Mouse (Mus musculus) spleen, postnatal 10 days (tissue): ENCODE measurements around the gene Cpne2.

ENCODE experiments used
- DNase-seq, 2 experiments: peaks; one replicate each; pipeline ENCODE4 v3.0.0; 2021 to 2022; ENCODE audit warnings: low spot score in 2 of 2

The Cpne2 gene

GRCm38 (mm10) chr8:94532873-94533671, at the start of gene Cpne2:
Cpne2 (plus strand) TSS chr8:94532990.
- DNase-seq, result peak; percentile 54 to 66

GRCm38 (mm10) chr8:94485288-94485687, 47.5 kb upstream of the Cpne2 start:
- DNase-seq, result peak in 1 of 2 experiments; percentile 8

DNA sequence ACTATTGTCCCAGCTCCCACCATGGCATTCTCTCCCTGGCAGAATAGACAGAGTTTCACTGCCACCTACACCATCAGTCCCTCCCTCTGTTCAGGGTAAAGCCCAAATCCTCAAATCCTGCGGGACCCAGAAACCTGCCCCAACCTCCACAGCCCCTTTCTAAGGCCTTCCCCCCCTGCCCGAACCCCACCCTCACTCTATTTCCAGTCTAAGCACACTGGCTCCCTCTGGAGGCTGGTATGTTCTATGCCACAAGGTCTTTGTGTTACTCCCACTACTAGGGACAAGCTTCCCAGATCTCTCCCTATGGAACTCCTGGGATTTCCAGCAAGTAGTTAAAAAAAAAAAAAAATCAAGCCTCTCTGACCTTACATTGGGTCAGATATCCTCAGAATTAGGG, 46.9 kb upstream of the Cpne2 start:
- peak in 1 of 2 experiments; percentile 58 for DNase-seq

DNA sequence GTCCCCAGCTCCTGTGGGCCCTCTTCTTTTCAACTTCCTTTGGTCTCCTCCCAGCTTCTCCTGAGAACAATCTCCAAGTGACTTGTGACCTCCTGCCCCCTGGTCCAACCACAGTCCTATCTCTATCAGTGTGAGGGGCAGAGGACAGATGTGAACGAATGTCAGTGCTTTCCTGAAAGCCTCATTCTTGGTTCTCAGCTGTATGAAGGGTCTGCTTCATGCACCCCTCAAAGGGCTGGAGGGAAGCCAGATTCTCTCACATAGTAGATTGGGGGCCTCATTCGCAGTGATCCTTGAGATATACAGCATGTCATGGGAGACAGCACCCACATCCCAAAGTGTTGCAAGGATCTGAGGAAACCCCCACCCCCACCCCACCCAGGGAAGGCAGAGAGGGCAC, 44.8 kb upstream of the Cpne2 start:
- no peak for DNase-seq

- no peak for DNase-seq
Observed at GRCm38 (mm10) chr8:94489809-94490483, 42.8 kb upstream of the Cpne2 start.

GRCm38 (mm10) chr8:94492021-94492681, 40.6 kb upstream of the Cpne2 start:
- peak; percentile 73 to 85 for DNase-seq

DNA sequence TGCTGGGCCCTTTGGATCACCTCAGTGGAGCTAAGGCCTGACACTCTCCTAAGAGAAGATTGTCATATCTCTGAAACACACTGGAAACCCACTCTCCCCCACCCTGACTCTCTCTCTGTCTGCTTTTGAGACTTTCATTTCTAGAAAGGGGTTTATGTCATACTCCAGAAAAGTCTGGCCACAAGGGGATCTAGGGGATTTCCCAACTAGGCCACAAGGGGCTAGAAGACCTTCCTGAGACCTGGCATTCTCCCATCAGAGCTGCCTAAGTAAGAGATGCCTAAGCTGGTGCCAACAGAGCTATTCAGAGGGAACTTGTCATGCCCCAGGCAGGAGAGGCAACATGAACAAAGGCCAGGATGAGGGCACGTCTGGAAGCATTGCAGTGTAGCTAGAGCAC, 39.5 kb upstream of the Cpne2 start:
- no peak for DNase-seq

DNA sequence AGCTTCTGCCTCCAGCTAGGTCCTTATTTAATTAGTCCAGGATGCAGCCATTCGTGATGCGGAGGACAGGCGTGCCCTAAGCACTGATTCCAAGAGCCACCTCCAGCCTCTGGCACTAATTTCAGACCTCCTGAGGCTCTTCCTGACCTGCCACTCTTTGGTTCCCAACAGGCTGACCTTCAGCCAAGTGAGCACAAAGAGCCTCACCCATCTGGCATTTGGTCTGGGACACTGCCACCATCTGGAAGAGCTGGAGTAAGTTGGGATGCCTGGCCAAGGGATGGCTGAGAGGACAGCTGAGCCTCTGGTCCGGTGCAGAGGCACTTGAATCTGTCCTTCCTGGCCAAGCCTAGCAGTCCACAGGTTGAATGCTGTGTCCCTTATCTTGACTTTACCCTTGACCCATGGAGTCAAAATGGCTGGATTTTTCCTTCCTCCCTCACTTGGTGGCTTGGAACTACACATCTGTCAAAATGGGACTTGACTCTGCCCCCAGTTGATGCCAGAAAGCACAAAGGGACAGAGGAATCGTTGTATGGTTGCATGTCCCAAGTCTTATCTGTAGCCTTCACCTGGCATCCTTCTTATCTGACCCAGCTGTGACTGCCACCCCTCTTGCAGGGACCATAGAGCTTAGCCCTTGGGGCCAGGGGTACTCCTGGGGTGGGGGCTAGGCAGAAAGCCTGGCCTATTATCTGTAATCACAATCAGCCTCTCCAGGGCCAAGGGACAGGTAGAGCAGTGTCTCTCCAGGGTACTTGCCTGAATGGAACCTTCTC, 17.2 kb upstream of the Cpne2 start:
- no peak for DNase-seq

- no peak for DNase-seq
Observed at GRCm38 (mm10) chr8:94516209-94516593, 16.6 kb upstream of the Cpne2 start.

DNA sequence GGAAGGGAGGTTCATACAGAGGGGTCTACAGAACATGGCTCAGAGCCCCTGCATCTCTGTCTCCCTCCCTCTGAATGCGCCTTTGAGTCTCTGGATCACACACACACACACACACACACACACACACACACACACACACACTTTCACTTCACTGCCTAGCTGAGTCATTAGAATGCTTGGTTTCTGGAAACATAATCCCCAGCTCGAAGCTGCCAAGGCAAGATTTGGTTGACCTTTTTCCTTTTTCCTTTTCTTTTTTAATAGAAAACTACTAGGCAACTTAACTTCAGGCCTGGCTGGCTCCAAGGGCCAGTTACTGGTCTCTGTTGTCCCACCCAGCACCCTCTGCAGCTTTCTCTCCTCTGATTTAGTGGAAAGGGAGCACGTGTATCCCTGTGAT, 16.0 kb upstream of the Cpne2 start:
- DNase-seq, result no peak

DNA sequence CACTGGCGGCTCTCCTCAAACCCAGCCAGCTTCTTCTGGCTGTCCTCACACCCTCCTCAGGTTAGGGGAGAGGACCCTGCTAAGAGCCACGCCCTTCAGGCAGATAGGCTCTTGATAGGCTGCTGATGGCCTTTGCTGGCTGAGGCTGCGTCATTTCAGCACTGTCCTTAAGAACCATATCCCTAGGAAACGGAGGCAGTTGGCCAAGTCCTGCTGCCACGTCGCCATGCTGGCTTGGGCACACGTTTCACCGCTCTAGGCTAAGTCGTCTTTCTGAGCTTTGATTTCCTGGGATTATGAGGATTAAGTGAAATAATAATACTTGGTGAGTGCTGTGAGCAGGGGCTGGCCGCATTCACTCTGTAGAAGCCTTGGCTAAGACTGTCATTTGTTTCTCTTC, 14.5 kb upstream of the Cpne2 start:
- no peak for DNase-seq

- no peak for DNase-seq
Observed at GRCm38 (mm10) chr8:94519021-94519420, 13.8 kb upstream of the Cpne2 start.

- DNase-seq, result no peak
Observed at GRCm38 (mm10) chr8:94521481-94521880, 11.3 kb upstream of the Cpne2 start.

- no peak for DNase-seq
Observed at GRCm38 (mm10) chr8:94522482-94522881, 10.3 kb upstream of the Cpne2 start.

GRCm38 (mm10) chr8:94524554-94524953, 8.2 kb upstream of the Cpne2 start:
- no peak for DNase-seq

DNA sequence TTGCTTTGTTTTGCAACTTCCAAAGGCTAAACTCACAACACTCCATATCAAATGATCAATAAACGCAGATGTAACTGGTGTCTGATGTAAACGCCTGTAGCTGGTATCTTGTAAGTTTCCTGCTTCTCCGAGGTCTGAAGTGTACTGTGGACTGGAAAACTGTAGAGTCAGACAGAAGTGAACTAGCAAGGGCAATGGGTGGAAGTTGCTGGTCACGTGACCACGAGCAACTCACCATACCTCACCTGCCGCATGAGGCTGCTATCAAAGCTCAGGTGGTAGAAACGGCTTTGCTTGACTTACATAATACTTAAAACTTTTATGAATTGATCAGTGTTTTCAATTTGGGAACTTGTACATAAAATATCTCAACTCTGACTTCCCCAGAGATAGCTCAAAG, 5.6 kb upstream of the Cpne2 start:
- DNase-seq, result no peak

- DNase-seq, result peak in 1 of 2 experiments; percentile 59
Observed at GRCm38 (mm10) chr8:94528245-94528644, 4.5 kb upstream of the Cpne2 start.

GRCm38 (mm10) chr8:94529875-94530274, 2.9 kb upstream of the Cpne2 start:
- DNase-seq, result no peak

DNA sequence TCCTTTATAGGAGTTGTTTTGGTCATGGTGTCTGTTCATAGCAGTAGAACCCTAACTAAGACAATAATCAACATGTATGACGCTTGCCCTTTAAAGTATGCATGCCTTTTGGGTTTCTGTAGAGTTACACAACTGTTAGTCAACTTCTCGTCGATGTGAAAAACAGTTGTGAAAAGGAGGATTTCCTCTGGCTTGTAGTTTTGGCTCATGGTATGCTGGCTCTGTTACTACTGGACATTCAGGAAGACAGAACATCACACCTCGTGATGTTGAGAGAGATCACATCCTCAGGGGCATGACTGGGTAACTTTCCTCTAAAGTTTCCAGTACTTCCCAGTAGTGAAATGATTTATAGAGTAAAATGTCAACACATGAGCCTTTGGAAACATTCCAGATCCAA, 2.1 kb upstream of the Cpne2 start:
- no peak for DNase-seq

GRCm38 (mm10) chr8:94532000-94532399, 790 bp upstream of the Cpne2 start:
- DNase-seq, result no peak

- DNase-seq, result no peak
Observed at GRCm38 (mm10) chr8:94532525-94532872, 291 bp upstream of the Cpne2 start.

DNA sequence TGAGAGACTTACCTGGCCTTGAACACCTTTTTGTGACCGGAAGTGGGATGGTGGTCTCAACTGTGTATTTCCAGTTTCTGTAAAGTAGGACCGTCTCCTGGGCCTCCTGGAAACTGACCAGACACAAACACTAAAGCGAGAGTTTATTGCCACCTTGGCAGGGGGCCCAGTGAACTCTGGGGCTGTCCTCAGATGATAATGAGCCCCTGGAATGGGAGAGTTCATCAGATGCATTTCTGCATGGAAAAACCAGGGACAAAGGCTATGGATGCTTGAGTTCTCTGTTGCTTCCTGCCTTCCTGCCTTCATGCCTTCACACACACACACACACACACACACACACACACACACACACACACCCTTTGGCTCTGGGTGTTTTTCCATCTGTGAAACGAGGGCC, 1.8 kb downstream of the Cpne2 start:
- no peak for DNase-seq
